Mouse (Mus musculus) stomach, embryonic 16.5 days (tissue): ENCODE data around the gene Josd2. TPM values are rescaled to one million over a fixed set of nuclear protein-coding genes. Genes with fewer than 3 reads are reported as not detected.

Experiments used
- ATAC-seq: fragments of 200-750 bp; cut with Nextera tagmentation; 2 replicates; pipeline ENCODE4 v1.8.0; 2017; ENCODE audit warnings: moderate number of reproducible peaks, moderate TSS enrichment; ENCODE audit not compliant: insufficient read depth, low FRiP score
- H3K27ac ChIP-seq: fragments of 300-500 bp; sonication (generic); 2 replicates; pipeline ENCODE4 v1.5.1; 2014; ENCODE audit warnings: low read length
- H3K27me3 ChIP-seq: fragments of 300-500 bp; sonication (generic); 2 replicates; pipeline ENCODE4 v1.6.1; 2014; ENCODE audit warnings: low read length, control low read depth, mixed read lengths; ENCODE audit not compliant: control insufficient read depth, insufficient read depth
- H3K36me3 ChIP-seq: fragments of 300-500 bp; sonication (generic); 2 replicates; pipeline ENCODE4 v1.6.1; 2014; ENCODE audit warnings: low read length; ENCODE audit not compliant: control insufficient read depth, insufficient read depth
- H3K4me1 ChIP-seq: fragments of 300-500 bp; sonication (generic); 2 replicates; pipeline ENCODE4 v1.6.1; 2014; ENCODE audit warnings: low read length, control low read depth, mixed read lengths; ENCODE audit not compliant: control insufficient read depth, insufficient read depth
- H3K4me2 ChIP-seq: fragments of 300-500 bp; sonication (generic); 2 replicates; pipeline ENCODE4 v1.6.1; 2014; ENCODE audit warnings: low read depth, low read length, mixed read lengths
- H3K4me3 ChIP-seq: fragments of 300-500 bp; sonication (generic); replicated peaks from 2 replicates; pipeline ENCODE4 v1.5.1; 2014; ENCODE audit warnings: mild to moderate bottlenecking, low read length
- H3K9ac ChIP-seq: fragments of 300-500 bp; sonication (generic); 2 replicates; pipeline ENCODE4 v1.6.1; 2014; ENCODE audit warnings: low read length
- H3K9me3 ChIP-seq: fragments of 300-500 bp; sonication (generic); replicated peaks from 2 replicates; pipeline ENCODE4 v1.6.1; 2016; ENCODE audit warnings: low read length, control low read depth; ENCODE audit not compliant: control insufficient read depth
- WGBS: fragments of 180-500 bp; shearing (Covaris S2); extraction: QIAGEN DNeasy Blood & Tissue Kit; methylation state at CpG from one replicate; pipeline ENCODE4 v1.1.7; 2014; 5-methylcytosine and 5-hydroxymethylcytosine counted together
- polyA plus RNA-seq: library from polyadenylated mRNA; unstranded; fragments of >200 nt; fragmentation: Nextera tagmentation; extraction: Ambion mirVana; gene quantifications from 2 replicates; pipeline ENCODE4 v1.2.1, GENCODE M21; 2015

Josd2 gene
- polyA plus RNA-seq, 1 experiment from 2014 or later: 88.0 TPM

DNA sequence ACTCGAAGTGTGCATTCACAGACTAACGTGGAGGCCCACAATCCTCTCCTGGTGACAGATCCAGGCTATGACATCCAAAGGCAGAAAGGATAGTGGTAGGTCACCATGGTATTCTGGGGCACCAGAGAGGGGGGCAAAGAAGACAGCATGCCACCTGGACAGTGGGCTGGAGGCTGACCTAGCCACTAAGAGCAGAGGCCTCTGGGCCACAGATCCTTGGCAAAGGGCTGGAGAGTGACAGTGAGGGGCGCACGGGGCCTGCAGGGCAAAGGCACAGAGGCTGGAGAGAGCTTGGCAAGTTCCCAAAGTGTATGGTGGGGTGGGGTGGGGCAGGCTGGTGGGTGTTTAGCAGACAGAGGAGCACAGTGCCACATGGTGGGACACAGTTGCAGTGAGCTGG is 22.5 kb downstream of the Josd2 start:
- H3K9me3 ChIP-seq: no peaks in the 10 kb centered on the region
- no peak overlapping the region for H3K4me2 ChIP-seq
- no peaks in the 10 kb centered on the region for H3K27me3 ChIP-seq
- H3K4me3 ChIP-seq: no peak overlapping the region
- ATAC-seq: no peak
- peaks cover 6% of the 10 kb centered on the region for H3K4me1 ChIP-seq
- WGBS: 88% methylated on average over 4 of the region's 4 CpGs
- H3K27ac ChIP-seq: no peak overlapping the region
- H3K9ac ChIP-seq: no peak overlapping the region
- H3K36me3 ChIP-seq: peaks cover 10% of the 10 kb centered on the region; the same call in 1 of the 2 replicates

GRCm38 (mm10) chr7:44491391-44491790 is 23.6 kb downstream of the Josd2 start:
- Histone ChIP-seq H3K27me3 (no peaks in the 10 kb centered on the region), H3K9ac (no peak overlapping the region), H3K4me1 (peaks cover 12% of the 10 kb centered on the region), H3K4me3 (no peak overlapping the region), H3K36me3 (peaks cover 10% of the 10 kb centered on the region; the same call in 1 of the 2 replicates), H3K27ac (no peak overlapping the region), H3K4me2 (no peak overlapping the region), H3K9me3 (no peaks in the 10 kb centered on the region)
- 98% methylated on average over 5 of the region's 5 CpGs for WGBS
- no peak for ATAC-seq

- Histone ChIP-seq H3K36me3 (peaks cover 10% of the 10 kb centered on the region; the same call in 1 of the 2 replicates), H3K9ac (no peak overlapping the region), H3K4me2 (no peak overlapping the region), H3K27ac (no peak overlapping the region), H3K27me3 (no peaks in the 10 kb centered on the region), H3K4me1 (peaks cover 15% of the 10 kb centered on the region), H3K4me3 (no peak overlapping the region), H3K9me3 (no peaks in the 10 kb centered on the region)
- WGBS: 92% methylated on average over 21 of the region's 21 CpGs
- ATAC-seq: no peak
Measured at GRCm38 (mm10) chr7:44492166-44492826, 24.5 kb downstream of the Josd2 start.

- ATAC-seq: no peak
- Histone ChIP-seq H3K9ac (no peak overlapping the region), H3K36me3 (peaks cover 10% of the 10 kb centered on the region; the same call in 1 of the 2 replicates), H3K9me3 (no peaks in the 10 kb centered on the region), H3K4me3 (no peak overlapping the region), H3K4me1 (peaks cover 15% of the 10 kb centered on the region), H3K27me3 (no peaks in the 10 kb centered on the region), H3K4me2 (no peak overlapping the region), H3K27ac (no peak overlapping the region)
- 91% methylated on average over 12 of the region's 12 CpGs for WGBS
Measured at GRCm38 (mm10) chr7:44494681-44495080, 26.9 kb downstream of the Josd2 start.

GRCm38 (mm10) chr7:44495086-44495485 is 27.3 kb downstream of the Josd2 start:
- peak overlapping the region; percentile 79 for H3K4me3 ChIP-seq
- no peak overlapping the region for H3K27ac ChIP-seq
- no peaks in the 10 kb centered on the region for H3K27me3 ChIP-seq
- peak overlapping the region; percentile 98 for H3K4me2 ChIP-seq
- H3K9ac ChIP-seq: peak overlapping the region; percentile 91; the same call in 1 of the 2 replicates
- H3K9me3 ChIP-seq: no peaks in the 10 kb centered on the region
- H3K36me3 ChIP-seq: peaks cover 10% of the 10 kb centered on the region; the same call in 1 of the 2 replicates
- H3K4me1 ChIP-seq: peaks cover 15% of the 10 kb centered on the region
- whole genome bisulfite sequencing: 76% methylated on average over 7 of the region's 7 CpGs
- ATAC-seq: no peak

- H3K27ac ChIP-seq: peak within 1 kb of the TSS; percentile 95
- peak; percentile 98 for ATAC-seq
- no peaks in the 10 kb centered on the region for H3K9me3 ChIP-seq
- H3K27me3 ChIP-seq: no peaks in the 10 kb centered on the region
- peak within 1 kb of the TSS; percentile 79 for H3K4me3 ChIP-seq
- peak within 1 kb of the TSS; percentile 91 for H3K9ac ChIP-seq
- WGBS: under 1% methylated on average over 58 of the region's 58 CpGs
- peak within 1 kb of the TSS; percentile 98 for H3K4me2 ChIP-seq
- peaks cover 15% of the 10 kb centered on the region for H3K4me1 ChIP-seq
- peaks cover 10% of the 10 kb centered on the region; the same call in 1 of the 2 replicates for H3K36me3 ChIP-seq
Measured at GRCm38 (mm10) chr7:44495992-44496770, 28.4 kb downstream of the Josd2 start, which contains the start of the genes Emc10 and Fam71e1. TSS of gene Emc10 (minus strand) at chr7:44496529. TSS of gene Fam71e1 (plus strand) at chr7:44496581.

DNA sequence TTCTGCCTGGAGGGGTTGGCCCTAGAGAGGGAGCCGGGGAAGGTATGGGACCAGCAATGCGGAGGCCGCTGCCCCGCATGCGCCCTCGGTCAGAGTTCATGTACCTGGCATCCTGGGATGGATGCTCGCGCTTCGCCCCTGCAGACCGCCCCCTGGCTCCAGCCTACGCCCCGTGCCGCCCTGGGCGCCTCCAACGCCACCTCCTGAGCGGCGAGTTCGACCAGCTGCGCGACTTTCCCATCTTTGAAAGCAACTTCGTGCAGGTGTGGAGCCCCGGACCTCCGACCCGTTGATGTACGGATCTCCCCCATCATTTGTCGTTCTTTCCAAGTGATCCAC is 29.0 kb downstream of the Josd2 start:
- no peaks in the 10 kb centered on the region for H3K9me3 ChIP-seq
- H3K27ac ChIP-seq: peak overlapping the region; percentile 95
- peak overlapping the region; percentile 79 for H3K4me3 ChIP-seq
- no peak for ATAC-seq
- WGBS: 0% methylated on average over 25 of the region's 26 CpGs
- peak overlapping the region; percentile 98 for H3K4me2 ChIP-seq
- no peaks in the 10 kb centered on the region for H3K27me3 ChIP-seq
- H3K4me1 ChIP-seq: peaks cover 15% of the 10 kb centered on the region
- H3K36me3 ChIP-seq: peaks cover 8% of the 10 kb centered on the region; the same call in 1 of the 2 replicates
- peak overlapping the region; percentile 91 for H3K9ac ChIP-seq

DNA sequence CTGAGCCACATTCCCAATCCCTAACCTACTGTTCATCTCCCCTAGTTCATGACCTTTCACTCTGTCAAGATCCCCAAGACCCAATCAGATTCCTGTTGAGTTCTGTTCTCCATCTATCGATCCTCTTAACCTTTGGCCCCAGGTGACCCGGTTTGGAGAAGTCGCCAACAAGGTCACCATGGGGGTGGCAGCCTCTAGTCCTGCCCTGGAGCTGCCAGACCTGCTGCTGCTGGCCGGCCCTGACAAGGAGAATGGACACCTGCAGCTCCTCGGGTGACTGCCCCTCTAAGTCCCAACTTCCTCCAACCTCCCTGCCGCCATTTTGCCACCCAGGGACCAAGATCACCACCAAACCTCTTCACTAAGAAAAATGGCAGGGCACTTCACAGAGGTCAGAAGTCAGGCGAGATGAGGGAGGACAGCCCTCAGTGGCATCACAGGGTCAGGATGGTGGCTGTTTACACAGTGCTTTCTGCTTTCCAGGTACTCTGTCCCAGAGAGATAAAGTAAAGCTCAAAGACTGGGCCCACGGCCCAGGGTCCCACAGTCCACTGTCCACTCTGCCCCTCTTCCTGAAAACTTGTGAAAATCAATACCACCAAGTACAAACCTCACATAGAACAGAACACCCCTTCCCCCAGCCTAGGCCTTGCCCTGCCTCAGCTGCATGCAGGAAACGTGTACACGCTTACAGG is 29.7 kb downstream of the Josd2 start:
- peaks cover under 1% of the 10 kb centered on the region; the same call in 1 of the 2 replicates for H3K36me3 ChIP-seq
- H3K27me3 ChIP-seq: no peaks in the 10 kb centered on the region
- H3K4me1 ChIP-seq: peaks cover 15% of the 10 kb centered on the region
- 76% methylated on average over 10 of the region's 10 CpGs for WGBS
- no peaks in the 10 kb centered on the region for H3K9me3 ChIP-seq
- no peak overlapping the region for H3K27ac ChIP-seq
- ATAC-seq: no peak
- peak overlapping the region; percentile 98 for H3K4me2 ChIP-seq
- H3K9ac ChIP-seq: no peak overlapping the region
- peak overlapping the region; percentile 79; the same call in 1 of the 2 replicates for H3K4me3 ChIP-seq
